Mouse (Mus musculus): ENCODE data around the gene Naif1. TPM values are rescaled to one million over a fixed set of nuclear protein-coding genes. Genes with fewer than 3 reads are reported as not detected.

Naif1 gene
- 1 to 10 TPM; 4.2 to 4.4 TPM for total RNA-seq (2021)

DNA sequence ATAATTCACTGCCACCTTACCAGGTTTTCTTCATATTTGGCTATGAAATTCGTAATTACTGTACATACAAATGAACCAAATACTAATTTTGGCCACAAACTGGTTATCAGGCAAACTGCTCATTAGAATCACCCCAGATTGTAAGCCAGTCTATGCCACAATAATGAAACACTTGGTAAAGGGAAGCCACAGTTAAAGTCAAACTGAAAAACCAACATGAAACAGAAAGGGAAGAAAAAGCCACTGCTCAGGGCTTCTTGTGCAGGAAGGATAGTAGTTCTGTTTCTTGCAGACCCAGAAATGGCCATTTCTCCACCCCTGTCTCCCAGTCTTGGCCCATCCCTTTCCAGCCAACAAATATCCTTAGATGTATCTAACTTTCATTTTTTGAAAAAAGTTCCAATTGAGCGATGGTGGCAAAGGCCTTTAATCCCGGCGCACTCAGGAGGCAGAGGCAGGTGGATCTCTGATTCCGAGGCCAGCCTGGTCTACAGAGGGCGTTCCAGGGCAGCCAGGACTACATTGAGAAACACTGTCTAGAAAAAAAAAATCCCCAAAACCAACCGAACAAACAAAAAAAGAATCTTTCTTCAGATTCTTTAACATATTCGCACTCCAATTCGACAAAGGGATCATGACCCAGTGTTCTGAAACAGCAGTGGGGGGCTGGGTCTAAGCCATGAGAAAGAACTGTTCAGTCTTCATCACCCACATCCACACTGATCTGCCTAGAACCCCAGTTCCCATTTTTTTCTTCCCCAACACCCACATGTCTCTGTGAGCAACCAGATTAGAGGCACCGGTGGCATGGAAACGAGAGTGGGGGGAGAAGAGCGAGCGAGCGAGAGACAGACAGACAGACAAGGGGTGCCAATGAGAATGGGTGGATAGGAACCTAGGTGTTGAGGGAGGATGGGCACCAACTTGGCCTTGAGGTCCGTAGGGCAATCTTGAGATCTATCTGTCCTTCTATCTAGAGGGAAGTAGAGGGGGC lies at the start of gene Naif1:
Naif1 (plus strand) TSS at position 697 of the 994 bp plus-strand sequence.
- peak; percentile 37 to 54 for DNase-seq

DNA sequence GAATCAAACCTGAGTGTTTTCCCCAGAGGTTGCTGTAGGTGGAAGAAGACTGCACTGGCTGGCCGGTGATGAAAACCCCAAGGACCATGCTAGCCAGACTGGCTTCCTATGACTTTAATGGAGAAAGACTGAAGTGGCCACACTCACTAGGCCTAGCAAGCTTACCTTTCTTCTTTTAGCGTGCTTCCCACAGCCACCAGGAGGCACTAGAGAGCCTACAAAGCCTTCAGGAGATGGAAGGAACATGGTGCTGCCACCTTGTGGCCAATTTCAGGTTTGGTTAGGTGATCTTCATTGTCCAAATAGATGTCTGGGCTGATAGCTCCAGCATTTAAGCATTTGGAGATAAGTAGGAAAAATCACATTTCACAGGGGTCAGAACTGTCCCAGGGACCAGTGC lies 45.6 kb upstream of the Naif1 start:
- peak; percentile 87 to 90 for DNase-seq

DNA sequence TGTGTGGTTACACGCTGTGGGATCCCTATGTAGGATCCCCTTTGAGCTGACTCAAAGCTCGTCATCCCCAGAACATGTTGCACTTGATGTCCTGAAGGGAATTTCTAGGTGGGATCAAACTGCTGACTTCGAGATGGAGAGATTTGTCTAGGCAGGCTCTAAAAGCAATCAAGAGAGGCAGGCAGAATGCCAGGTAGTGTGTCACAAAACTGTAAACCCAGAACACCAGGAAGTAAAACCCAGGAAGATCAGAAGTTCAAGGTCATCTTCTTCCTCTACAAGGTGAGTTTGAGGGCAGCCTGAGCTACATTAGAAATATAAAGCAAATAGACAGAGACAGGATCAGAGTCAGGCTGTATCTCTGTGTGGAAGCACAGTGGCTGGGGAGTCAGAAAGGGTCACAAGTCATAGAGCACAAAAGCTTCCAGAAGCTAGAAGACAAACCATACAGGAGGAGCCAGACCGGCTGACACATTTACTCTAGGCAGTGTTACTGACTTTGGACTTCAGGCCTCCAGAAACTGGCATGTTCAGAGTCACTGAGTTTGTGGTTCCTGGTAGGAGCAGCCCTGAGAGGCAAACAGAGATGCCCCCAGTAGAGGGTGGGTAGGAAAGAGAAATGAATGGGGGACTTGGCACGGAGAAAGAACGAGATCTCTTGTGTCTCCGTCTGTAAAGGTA lies 43.0 kb upstream of the Naif1 start:
- DNase-seq = no peak

DNA sequence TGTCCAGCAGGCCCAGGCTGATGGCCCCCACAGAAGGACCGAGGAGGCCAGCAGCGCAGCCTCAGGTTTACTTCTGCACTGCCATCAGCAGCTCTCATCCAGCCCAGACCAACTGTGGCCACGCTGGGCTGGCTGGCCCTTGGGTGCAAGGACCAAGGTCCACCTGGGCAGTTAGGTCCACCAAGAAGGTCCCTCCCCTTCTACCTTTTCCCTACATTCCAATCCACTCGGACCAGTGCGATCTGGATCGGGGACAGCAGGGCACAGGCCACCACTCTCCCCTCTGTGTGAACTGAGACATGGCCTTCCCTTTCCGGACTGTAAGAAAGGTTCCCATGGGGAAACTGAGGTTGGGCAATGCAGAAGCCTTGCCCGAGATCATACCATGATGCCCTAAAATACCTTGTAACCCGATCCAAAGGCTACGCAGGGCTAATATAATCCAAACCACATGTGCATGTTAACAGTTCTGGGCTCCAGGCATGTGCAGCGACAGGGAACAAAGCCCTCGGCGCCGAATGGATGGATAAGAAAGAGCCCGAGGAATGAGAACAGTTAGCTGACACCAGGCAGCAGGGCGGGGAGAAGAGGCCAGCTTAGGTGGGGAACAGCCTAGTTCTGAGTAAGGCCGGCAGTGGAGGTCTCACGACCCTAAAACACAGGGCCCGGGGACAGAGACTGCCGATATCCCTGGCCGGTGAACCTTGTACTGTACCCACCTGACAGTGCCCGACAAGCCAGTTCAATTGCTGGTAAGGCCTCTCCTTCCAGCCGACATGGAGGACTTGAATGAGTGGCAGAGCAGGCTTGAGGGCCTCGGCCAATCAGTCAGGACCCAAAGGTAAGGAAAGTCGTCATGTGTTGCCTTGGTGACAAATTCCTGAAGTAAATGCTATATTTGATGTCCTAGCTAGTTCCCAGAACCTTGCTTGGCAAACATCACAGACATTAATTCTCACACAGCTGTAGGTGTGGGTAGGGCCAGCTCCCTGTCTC lies 41.5 kb upstream of the Naif1 start:
- DNase-seq = no peak

DNA sequence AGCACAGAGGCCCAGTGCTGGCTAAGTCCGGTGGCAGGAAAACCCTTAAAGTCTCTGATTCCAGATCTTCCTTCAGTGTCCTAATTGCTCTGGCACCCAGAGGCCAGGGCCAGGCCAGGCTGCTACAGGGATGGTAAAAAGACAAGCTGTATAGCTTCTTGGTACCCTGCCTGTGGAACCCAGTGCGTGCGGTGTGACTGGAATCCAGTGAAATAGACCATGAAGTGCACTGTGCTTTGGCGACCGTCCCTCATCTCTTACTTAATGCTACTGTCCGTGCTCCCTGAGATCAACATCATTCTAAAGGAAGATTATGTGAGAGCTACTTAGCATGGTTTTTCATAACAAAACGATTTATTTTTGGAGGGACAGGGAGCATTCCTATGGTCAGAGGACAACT lies 38.9 kb upstream of the Naif1 start:
- DNase-seq = no peak

DNA sequence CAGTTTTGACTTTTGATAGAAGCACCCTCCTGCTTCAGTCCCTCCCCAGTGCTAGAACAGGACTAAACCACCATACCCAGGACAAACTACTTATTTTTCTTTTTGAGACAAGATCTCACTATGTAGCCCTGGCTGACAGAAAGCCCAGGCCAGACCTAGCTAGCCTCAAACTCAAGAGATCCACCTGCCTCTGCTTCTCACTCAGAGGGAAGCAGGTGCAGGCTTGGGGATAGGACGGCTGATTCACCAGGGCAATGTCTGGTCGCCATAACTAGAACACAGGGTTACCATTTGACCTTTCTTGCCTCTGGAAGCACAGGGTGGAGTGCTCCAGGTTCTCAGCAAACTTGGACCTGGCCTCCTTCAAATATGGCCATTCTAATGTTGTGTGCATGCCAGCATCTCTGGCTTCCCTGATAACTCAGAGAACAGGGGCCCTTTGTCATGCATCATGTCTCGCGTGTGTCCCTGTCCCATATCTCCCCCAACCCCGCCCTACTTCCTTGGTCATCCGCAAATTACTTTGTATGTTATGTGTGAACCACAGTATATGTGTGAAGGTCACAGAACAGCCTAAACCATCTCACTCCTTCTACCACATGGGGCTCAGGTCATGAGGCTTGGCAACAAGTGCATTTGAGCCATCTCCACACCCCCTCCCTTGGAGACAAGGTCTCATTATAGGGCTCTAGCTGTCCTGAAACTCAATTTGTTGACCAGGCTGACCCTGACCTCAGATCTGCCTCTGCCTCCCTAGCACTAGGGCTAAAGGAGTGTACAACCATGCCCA lies 37.3 kb upstream of the Naif1 start:
- no peak for DNase-seq

DNA sequence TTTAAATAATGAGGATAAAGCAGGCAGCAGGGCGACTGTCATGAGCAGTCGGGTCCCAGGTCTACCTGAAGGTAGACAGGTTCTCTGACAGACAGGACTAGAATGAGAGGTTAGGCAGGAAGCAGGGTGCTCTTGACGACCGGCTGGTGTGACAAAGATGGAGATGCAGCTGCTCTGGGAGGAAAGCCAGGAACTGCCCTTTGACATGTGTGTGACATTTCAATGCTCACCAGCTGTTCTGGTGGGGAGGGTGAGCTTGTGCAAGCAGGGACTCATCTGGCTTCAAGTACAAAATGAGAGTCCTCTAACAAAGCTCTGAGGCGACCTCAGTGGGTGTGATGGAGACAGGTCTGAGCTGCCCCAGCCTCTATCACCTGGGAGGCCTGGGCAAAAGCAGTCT lies 36.3 kb upstream of the Naif1 start:
- DNase-seq = no peak

DNA sequence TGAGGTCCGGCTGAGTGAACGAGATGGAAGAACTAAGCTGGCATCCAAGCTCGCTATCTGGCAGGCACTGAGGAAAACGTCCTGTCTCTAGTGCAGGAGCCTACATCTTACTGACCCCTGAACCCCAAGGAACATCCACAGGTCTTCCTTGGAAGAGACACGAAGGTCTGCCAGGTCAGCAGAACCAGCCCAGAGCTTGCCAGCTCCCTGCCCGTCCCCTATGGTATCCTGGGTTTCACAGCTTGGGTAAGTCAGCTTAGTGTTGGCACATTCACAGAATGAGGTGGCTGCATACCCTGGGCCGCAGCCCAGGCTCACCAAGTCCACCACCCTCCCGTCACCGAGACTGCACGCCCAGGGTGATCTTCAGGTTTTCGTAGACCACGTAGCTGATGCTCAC lies 34.5 kb upstream of the Naif1 start:
- no peak for DNase-seq

DNA sequence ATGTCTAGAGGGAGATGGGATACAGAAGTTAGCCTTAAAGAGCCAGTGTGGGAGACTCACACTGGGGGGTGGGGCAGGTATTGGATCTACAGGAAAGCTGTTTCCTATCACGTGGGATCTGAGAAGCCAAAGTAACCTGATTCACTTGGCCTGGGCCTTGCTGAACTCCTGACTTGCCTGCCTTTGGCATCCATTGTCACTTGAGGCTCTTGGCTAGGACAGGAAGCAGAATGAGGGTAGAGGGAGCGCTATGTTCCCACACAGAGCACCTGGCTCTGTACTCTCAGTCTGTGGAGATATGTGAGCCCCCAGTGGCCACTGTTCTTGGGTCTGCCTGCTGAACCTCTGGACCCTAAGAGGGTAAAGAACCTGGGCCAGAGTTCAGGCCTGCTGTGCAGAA lies 33.7 kb upstream of the Naif1 start:
- DNase-seq = no peak

DNA sequence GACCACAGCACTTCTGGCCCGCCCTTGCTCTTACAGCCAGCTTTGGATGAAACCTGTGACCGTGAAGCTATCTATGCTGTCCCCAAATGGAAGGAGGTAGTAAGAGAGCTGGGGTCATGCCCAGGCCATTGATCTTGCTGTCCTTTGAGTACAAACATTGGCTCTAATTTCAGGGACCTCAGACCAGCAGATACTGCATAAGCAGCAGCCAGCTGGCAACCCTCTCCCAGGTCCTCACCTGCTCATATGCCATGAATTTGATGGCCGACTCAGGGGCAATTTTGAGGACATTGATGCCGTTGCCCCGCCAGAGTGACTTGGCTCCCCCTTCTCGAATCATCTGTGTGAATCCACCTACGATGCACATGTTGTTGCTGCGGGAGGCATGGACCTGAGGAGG lies 32.8 kb upstream of the Naif1 start:
- no peak for DNase-seq

DNA sequence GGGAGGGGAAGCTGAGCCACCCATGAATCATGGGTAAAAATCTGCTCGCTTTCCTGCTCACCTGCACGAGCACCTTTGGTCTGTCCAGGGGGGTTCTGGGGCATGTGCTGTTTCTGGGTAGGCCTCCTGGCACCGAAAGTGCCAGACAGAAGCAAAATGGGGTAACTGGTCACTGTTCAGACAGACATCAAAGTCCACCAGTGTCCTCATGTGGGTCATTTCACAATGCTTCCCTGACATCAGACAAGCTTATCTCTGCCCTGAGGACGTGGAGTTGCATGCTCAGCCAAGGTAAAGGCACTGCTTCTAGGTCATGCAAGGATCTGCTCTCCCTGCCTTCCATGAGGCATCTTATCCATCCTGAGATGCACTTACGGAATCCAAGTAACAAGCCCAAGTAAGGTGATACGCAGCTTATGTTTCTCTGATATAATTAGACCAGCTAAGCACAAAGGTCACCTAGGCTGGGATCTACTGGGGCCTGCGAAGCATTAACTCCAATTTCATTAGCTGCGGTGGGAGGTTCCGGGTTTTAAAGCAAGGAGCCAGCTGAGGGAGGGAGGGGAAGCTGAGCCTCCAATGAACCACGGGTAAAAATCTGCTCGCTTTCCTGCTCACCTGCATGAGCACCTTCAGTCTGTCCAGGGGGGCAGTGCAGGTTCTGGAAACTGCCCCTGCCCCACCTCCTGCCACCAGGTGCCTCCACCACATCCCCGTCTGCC lies 31.7 kb upstream of the Naif1 start:
- no peak for DNase-seq

DNA sequence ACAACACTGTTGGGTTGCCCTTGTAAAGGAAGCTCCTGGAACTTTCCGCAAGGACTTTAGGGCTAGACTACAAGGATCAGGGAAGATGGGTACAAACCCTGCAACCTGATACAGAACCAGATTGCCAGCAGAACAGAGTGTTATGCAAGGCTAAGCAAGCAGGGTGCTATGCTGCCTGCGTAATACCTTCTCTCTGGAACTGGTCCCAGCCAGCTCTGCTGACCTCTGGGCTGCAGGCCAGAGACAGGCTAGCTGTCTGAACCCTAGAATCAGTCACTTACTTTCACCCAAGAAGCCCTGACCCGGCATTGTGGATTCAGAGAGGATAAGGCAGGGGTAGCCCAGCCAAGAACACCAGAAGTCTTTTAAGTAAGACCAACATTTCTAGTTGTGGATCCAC lies 30.9 kb upstream of the Naif1 start:
- DNase-seq = no peak

DNA sequence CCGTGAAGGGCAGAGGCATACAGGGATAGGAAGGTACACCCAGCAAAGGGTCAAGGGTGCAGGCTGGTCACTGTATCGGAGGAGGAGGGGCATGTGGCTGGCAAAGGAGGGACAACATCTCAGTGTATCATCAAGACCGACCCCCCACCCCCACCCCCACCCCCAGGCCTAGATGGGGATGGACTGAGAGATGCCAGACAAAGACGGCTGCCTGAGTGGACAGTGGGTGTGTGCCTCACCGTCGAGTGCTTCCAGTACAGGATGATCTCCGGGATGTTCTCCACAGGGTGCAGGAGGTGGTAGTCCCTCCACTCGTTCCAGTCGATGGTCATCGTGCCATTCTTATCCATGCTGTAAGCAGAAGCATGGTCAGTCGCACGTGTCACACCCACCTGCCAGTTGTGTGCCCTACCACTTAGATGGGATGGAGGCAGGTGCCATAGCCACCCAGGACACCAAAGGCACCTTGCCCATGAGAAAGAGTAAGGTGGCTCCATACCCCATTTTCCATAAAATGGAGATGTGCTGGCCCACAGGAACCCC lies 30.1 kb upstream of the Naif1 start:
- DNase-seq = no peak

DNA sequence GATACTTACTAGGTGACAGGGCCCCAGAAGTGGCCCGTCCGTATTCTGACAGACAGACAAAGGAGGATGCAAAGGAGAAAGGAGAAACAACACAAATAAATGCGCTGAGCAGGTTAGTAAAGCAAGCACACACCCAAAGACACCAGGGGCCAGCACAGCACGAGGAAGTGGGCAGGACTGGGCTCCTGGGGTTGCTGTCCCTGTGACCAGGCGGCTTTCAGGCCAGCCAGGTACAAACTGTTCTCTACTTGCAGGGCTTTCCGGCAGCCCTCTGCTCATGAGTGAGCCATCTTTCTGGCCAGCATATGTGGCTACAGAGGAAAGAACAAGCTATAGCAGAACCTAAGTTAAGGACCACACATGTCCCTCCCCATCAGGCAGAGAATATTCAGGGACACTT lies 29.6 kb upstream of the Naif1 start:
- no peak for DNase-seq

DNA sequence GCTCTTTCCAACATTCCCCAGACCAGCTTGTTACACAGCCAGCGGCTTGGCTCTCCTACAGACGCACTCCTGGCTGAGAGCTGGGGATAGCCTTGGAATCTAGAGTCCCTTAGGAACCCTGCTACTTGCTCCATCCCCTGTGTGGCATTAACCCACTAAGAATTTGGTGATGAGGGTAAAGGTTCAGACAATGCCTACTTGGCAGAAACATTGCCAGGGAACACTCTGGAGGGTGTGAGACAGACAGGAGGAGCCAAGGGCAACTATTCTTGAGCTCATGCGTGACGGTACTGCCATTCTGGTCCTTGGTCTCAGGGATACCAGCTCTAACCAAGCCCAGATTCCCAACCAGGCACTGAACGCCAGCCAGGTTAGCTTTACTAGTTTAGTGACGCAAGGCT lies 28.4 kb upstream of the Naif1 start:
- DNase-seq = no peak

DNA sequence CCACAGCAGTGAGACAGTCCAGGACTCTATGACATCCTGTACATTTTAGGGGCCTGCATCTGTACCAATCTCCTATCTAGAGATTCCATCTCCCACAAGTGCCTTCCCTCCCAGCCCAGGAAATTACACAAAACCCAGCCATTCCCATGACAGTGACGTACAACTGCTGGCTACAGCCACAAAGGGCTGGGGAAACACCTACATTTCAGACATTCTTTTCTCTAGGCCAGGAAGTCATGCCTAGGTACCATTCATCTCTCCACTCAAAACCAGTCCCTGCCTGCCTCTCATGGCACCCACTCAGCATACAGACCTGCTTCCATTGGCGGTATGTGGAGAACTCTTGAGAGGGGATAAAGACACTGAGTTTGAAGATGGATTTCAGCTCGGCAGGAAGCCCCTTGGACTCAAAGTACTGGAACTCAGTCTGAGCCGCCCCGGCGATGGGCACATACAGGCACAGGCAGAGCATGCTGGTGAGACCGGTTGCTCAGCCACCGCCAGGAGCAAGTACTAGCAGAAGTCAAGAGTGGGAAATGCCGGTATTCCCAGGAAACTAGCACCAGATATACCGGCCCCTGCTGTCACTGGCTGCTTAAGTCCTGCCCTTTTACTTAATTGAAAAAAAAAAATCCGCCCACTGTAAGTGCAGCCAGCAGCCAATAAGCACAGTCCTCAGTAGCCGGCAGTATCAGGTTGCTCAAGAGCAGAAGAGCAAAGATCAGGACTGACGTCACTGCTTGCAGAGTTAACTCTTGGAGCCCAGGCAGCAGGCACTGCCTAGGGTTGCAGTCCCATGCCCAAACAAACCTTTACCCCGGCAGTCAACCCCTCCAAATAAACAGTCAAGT lies 26.6 kb upstream of the Naif1 start:
- peak in 1 of 2 experiments; percentile 27 for DNase-seq

DNA sequence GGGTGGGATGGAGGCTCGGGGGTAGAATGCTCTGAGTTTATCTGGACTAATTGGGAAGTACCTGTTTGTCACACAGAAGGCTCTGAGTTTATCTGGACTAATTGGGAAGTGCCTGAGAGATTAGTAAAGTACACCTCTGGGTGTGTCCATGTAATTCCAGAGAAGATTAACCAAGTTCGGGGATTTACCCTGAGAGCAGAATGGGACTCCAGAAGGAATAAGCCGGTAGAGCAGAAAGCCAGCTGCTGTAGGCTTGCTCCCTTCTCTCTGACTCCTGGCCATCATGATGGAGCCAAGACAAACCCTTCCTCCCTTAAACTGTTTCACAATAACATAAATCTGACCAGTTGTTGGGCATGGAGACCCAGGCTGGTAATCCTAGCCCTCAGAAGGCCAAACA lies 25.5 kb upstream of the Naif1 start:
- no peak for DNase-seq

DNA sequence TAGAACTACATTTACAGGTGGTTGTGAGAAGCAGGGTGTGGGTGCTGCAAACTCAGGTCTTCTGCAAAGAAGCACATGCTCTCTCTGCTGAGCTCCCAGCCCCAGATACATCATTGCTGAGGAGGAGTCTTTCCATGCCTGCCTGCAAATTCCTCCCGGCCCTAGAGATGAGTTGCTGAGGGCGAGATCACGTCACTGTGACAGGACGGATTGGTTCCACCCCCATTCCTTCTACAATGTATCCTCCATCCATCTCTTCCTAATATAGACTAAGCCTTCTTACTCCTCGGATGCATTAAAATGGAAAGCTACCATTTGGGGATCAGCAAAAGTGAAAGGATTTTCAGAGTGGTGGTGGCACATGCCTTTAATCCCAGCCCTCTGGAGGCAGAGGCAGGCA lies 24.7 kb upstream of the Naif1 start:
- no peak for DNase-seq

DNA sequence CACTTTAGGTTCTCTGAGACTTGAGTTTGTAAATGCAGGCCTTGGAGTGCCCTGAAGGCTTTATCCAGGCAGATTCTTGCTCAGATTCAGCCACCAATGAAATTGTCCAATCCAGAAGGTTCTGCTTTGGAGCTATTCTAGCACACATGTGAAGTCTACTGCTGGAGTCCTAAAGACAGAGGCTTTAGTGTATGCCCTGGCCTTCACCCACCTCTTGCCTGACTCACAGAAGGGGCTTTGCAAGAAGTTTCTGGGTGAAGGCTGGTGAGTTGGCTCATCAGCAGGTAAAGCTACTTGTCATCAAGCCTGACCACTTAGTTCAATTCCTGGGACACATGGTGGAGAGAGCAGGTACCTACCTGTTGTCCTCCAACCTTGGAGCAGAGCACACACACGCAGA lies 24.1 kb upstream of the Naif1 start:
- no peak for DNase-seq

DNA sequence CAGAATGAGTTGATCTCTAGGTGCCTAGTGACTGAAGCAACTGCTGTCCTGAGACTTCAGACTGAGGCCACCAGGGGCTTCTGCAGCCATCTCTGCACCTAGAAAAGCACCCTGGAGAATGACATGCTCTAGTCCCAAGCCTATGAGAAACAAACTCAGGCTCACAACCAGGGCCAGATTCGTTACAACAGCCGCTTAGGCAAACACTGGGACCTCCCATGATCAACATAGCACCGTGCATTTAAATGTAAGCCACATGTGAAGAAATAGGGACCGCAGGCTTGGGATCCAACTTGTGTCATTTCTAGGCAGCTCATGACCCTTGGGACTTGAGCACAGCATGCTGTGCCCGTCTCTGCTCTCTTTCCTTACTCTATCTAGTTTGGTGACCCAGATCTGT lies 22.5 kb upstream of the Naif1 start:
- DNase-seq = no peak
